In genomic region chr16:50010532-50010971, GRCm38 (mm10) we compare ENCODE assay signal across 8 mouse cellular contexts.
DNase-seq lines count a peak whose midpoint lies in the region; ATAC-seq lines count a peak whose summit lies in the region.

No protein-coding gene starts in this region.

- WGBS in heart, embryonic 12.5 days = 73% methylated on average over 6 of the region's 6 CpGs

- H3K4me3 ChIP-seq in heart, embryonic 12.5 days = no peak overlapping the region

- H3K27ac ChIP-seq in heart, embryonic 12.5 days (ENCODE audit: poor library complexity, severe bottlenecking) = no peak overlapping the region

- H3K27me3 ChIP-seq in heart, embryonic 12.5 days (replicated peaks) = peaks cover 11% of the 10 kb centered on the region

- H3K4me1 ChIP-seq in heart, embryonic 12.5 days (replicated peaks) = no peaks in the 10 kb centered on the region; the same call in 1 of the 2 replicates

- H3K9me3 ChIP-seq in heart, embryonic 12.5 days (replicated peaks) = no peaks in the 10 kb centered on the region

- no peaks in the 10 kb centered on the region for H3K36me3 ChIP-seq in heart, embryonic 12.5 days

- H3K4me2 ChIP-seq in heart, embryonic 12.5 days = no peak overlapping the region

- no peak for ATAC-seq in heart, embryonic 12.5 days (ENCODE audit: insufficient number of reproducible peaks, low FRiP score)
- no peak for ATAC-seq in CD4-positive, CD25-positive, alpha-beta regulatory T cell, adult 4 months

- no peak overlapping the region for H3K9ac ChIP-seq in heart, embryonic 12.5 days

- DNase-seq in heart, adult 18-20 months = peak; percentile 71 to 80
- peak; percentile 7 to 27 for DNase-seq in adrenal gland, postnatal 4 days (ENCODE audit: low spot score in 2 of 2)
- peak; percentile 14 for DNase-seq in gastrocnemius, postnatal 10 days
- DNase-seq in kidney, postnatal 10 days = peak; percentile 47
- DNase-seq in lung, postnatal 10 days = peak; percentile 64
- no peak for DNase-seq in B cell, adult 2 months

Comparison
In these comparisons a context has a peak if more than half of its experiments do, and no peak if none do; other contexts are left out.
1. DNase-seq: peak in heart, adult 18-20 months (2 of 2), adrenal gland, postnatal 4 days (2 of 2), gastrocnemius, postnatal 10 days (single experiment), kidney, postnatal 10 days (single experiment) and lung, postnatal 10 days (single experiment); none in B cell, adult 2 months (0 of 2).